Mouse (Mus musculus) forebrain, embryonic 11.5 days (tissue): ENCODE measurements around the gene Phf23. TPM values are rescaled to one million over a fixed set of nuclear protein-coding genes. Genes with fewer than 3 reads are reported as not detected.

Source experiments
- ATAC-seq: fragments of 200-750 bp; cut with Nextera tagmentation; replicated peaks from 2 replicates; pipeline ENCODE4 v1.8.0; 2017; ENCODE audit warnings: moderate TSS enrichment; ENCODE audit not compliant: low FRiP score
- DNase-seq: peaks from one replicate; pipeline ENCODE4 v3.0.0-alpha.2; 2017; ENCODE audit warnings: low spot score
- H3K27ac ChIP-seq: fragments of 300-500 bp; sonication (generic); 2 replicates; pipeline ENCODE4 v1.5.1; 2014; ENCODE audit warnings: low read depth, low read length
- H3K27me3 ChIP-seq: fragments of 300-500 bp; sonication (generic); 2 replicates; pipeline ENCODE4 v1.6.1; 2014; ENCODE audit warnings: mild to moderate bottlenecking, low read length, mixed read lengths; ENCODE audit not compliant: control insufficient read depth, insufficient read depth
- H3K36me3 ChIP-seq: fragments of 300-500 bp; sonication (generic); 2 replicates; pipeline ENCODE4 v1.6.1; 2014; ENCODE audit warnings: mild to moderate bottlenecking, low read length, moderate library complexity, mixed read lengths; ENCODE audit not compliant: control insufficient read depth, insufficient read depth
- H3K4me1 ChIP-seq: fragments of 300-500 bp; sonication (generic); replicated peaks from 2 replicates; pipeline ENCODE4 v1.6.1; 2014; ENCODE audit warnings: low read length, mixed read lengths; ENCODE audit not compliant: control insufficient read depth, insufficient read depth
- H3K4me2 ChIP-seq: fragments of 300-500 bp; sonication (generic); 2 replicates; pipeline ENCODE4 v1.6.1; 2014; ENCODE audit warnings: low read depth, mild to moderate bottlenecking, low read length, moderate library complexity, mixed read lengths; ENCODE audit not compliant: severe bottlenecking
- H3K4me3 ChIP-seq: fragments of 300-500 bp; sonication (generic); 2 replicates; pipeline ENCODE4 v1.5.1; 2014; ENCODE audit warnings: low read depth, low read length
- H3K9ac ChIP-seq: fragments of 300-500 bp; sonication (generic); 2 replicates; pipeline ENCODE4 v1.6.1; 2014; ENCODE audit warnings: low read length
- H3K9me3 ChIP-seq: fragments of 300-500 bp; sonication (generic); 2 replicates; pipeline ENCODE4 v1.6.1; 2016; ENCODE audit warnings: low read length, mixed read lengths; ENCODE audit not compliant: control insufficient read depth
- WGBS: fragments of 180-500 bp; shearing (Covaris S2); extraction: QIAGEN DNeasy Blood & Tissue Kit; methylation state at CpG from one replicate; pipeline ENCODE4 v1.1.7; 2014; 5-methylcytosine and 5-hydroxymethylcytosine counted together
- polyA plus RNA-seq: library from polyadenylated mRNA; unstranded; fragments of >200 nt; fragmentation: Nextera tagmentation; extraction: Ambion mirVana; gene quantifications from 2 replicates; pipeline ENCODE4 v1.2.1, GENCODE M21; 2014

Gene Phf23
- polyA plus RNA-seq, 1 experiment from 2014 or later: 61.4 TPM

DNA sequence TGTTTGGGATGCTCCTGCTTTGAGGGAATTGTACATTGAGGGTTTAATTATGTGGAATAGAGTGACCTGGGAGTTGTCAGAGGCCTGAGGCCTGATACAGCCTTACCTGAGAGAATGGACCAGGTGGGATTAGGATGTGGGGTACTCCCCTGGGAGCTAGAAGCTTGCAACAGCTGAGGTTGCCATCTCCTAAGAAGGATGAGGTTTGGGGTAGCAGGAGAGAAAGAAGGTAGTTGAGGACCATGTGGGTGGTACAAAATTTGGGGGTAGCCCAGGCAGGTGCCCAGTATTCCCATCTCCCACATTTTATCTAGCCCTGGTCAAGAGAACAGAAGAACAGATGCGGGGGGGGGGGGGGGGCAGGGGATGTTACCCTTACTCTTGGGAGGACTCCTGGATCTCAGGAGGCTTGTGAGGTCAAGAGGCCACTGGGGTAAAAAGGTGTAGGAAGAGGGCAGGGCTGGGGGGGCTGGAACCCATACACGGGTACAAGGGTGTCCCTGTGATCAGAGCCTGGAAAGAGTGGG lies 24.0 kb downstream of the Phf23 start:
- no peaks in the 10 kb centered on the region for H3K36me3 ChIP-seq
- 14% methylated on average over 2 of the region's 2 CpGs for WGBS
- ATAC-seq (no peak), DNase-seq (peak; percentile 55)
- peak overlapping the region; percentile 65 for H3K4me2 ChIP-seq
- H3K27me3 ChIP-seq: no peaks in the 10 kb centered on the region
- H3K9ac ChIP-seq: peak overlapping the region; percentile 20
- peaks cover 48% of the 10 kb centered on the region for H3K4me1 ChIP-seq
- peak overlapping the region; percentile 90; the same call in 1 of the 2 replicates for H3K27ac ChIP-seq
- H3K4me3 ChIP-seq: peak overlapping the region; percentile 62
- no peaks in the 10 kb centered on the region for H3K9me3 ChIP-seq

DNA sequence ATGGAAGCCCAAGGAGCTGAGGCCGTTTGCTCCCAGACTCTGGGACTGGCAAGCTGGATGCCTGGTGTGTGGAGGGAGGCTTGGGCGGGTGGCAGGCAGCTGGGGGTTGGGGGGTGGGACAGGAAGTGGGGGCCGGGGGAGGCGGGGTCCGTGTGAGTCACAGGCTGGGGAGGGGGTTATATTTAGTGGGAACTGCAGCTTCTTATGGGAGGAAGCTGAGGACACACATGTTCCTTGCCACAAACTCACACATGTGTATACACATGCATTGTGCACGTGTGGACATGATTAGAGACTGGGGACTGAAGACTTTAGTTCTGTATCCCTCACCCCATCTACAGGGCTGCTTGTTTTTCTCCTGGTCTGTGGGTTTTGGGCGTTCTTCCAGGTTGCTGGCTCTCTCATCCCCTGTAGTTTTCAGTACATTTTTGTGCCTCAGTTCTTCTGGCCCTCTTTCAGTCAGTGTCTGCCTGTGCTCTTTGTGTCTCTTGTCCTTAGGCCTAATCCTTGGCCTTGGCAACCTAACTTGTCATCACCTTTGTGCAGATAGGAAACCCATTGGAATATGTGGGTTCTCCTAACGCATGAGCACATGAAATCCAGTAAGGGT lies 24.6 kb downstream of the Phf23 start:
- Histone ChIP-seq H3K36me3 (no peaks in the 10 kb centered on the region), H3K27ac (peak overlapping the region; percentile 90), H3K27me3 (no peaks in the 10 kb centered on the region), H3K9me3 (no peaks in the 10 kb centered on the region), H3K4me1 (peaks cover 43% of the 10 kb centered on the region), H3K4me3 (peak overlapping the region; percentile 62), H3K9ac (peak overlapping the region; percentile 44), H3K4me2 (peak overlapping the region; percentile 65)
- DNase-seq (no peak), ATAC-seq (no peak)
- 13% methylated on average over 8 of the region's 8 CpGs for WGBS

DNA sequence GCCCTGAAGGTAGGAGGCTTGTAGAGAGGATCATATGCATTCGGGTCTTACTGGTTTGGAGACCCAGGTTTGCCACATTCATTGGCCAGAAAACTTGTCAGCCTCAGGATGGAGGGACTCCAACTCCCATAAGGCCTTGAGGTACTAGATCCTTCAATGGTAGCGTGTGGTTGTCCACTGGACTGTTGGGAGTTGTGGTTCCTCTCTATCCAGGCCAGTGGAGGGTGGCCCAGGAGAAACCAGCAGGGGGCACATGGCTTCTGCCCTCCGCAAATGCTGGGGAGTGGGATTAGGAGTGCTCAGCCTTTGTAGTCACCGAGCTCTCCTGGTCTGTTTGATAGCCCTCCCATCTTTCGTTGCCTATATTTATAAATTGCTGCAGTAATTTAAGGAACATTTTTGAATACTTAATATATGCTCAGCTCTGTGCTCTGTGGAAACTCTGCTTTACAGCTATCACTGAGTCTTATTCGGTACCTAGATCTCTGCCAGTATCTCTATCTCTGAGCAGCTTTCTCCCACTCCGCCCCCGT lies 25.2 kb downstream of the Phf23 start:
- peak; percentile 84 for DNase-seq
- peak overlapping the region; percentile 65 for H3K4me2 ChIP-seq
- no peaks in the 10 kb centered on the region for H3K9me3 ChIP-seq
- WGBS: 2% methylated on average over 8 of the region's 8 CpGs
- H3K27me3 ChIP-seq: no peaks in the 10 kb centered on the region
- H3K4me3 ChIP-seq: peak overlapping the region; percentile 62
- ATAC-seq: peak; percentile 83
- H3K27ac ChIP-seq: peak overlapping the region; percentile 90
- no peaks in the 10 kb centered on the region for H3K36me3 ChIP-seq
- peaks cover 45% of the 10 kb centered on the region for H3K4me1 ChIP-seq
- H3K9ac ChIP-seq: peak overlapping the region; percentile 55

DNA sequence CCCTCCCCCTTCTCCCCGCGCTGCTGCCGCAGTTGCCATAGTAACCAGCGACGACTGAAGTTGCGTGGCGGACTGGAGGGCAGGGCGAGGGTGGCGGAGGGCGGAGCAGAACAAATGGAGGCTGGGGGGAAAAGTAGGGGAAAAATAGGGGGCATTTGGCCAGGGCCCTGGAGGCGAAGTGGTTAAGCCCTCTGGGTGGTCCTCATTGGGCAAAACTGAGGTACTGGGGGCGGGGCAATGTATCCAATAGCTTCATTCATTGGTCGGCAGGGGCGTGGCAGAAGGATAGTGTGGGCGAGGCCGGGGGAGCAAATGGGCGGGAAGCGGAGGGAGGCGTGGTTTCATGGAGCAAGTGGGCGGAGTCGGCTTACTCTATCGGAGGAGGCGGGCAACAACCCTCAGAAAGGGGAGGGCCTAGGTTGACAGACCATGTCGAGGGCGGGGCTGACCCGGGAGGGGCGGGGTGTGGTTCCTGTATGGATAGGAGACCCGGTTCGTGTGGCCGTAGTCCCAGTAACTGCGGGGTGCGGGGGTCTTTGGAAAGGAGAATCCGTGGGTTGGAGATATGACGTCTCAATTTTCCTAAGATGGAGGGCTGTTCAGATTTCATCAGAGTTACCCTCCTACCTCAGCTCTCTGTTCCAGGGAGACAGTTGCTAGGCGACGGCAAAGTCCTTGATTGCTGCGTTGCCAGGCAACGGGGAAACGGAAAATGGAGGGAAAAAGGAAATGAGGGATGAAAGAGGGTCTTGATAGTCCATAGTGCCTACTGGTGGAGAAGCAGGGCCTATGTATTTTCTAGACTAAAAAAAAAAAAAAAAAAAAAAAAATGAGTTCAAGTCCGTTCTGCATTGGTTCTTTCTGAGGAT lies 25.9 kb downstream of the Phf23 start:
- no peaks in the 10 kb centered on the region for H3K27me3 ChIP-seq
- no peaks in the 10 kb centered on the region for H3K36me3 ChIP-seq
- peak overlapping the region; percentile 65 for H3K4me2 ChIP-seq
- H3K4me1 ChIP-seq: peaks cover 52% of the 10 kb centered on the region
- H3K9ac ChIP-seq: peak overlapping the region; percentile 55
- whole genome bisulfite sequencing: 2% methylated on average over 39 of the region's 40 CpGs
- DNase-seq (peak; percentile 100), ATAC-seq (peak; percentile 76)
- peak overlapping the region; percentile 62 for H3K4me3 ChIP-seq
- H3K9me3 ChIP-seq: no peaks in the 10 kb centered on the region
- peak overlapping the region; percentile 90 for H3K27ac ChIP-seq

DNA sequence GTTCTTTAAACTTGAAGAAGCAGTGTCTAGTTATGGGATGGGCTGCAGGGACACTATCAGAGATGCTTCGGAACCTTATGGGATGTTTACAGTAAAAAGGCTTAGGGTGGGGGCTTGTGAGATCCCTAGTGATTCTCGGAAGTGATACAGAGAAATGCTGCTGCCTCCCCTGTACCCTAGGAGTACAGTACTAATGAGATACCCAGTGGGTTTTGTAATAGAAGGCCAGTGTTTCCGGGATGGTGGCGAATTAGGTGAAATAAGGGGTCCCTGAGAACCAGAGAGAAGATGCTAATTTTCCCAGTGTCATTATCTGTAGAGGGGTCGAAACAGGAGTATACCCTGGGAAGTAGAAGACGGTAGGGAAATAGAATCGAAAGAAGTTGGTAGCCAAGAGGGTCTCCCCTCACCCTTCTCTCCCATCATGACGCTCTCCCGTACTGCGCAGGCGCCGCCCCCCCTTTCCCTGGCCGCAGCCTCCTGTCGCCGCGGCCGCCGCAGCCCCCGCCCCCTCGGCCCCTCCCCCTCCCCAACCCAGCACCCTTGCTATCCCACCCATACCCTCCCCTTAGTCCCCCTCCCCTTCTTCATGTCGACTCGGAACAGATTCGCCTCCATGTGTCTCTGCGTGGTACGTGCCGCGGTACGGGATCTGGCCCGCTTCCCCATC lies 28.0 kb downstream of the Phf23 start:
- WGBS: 4% methylated on average over 27 of the region's 29 CpGs
- ATAC-seq: no peak
- peak; percentile 82 for DNase-seq
- Histone ChIP-seq H3K27ac (no peak overlapping the region; the same call in 1 of the 2 replicates), H3K9me3 (no peaks in the 10 kb centered on the region), H3K4me3 (peak overlapping the region; percentile 37), H3K4me2 (peak overlapping the region; percentile 54), H3K27me3 (no peaks in the 10 kb centered on the region), H3K9ac (peak overlapping the region; percentile 57), H3K36me3 (no peaks in the 10 kb centered on the region), H3K4me1 (peaks cover 58% of the 10 kb centered on the region)

DNA sequence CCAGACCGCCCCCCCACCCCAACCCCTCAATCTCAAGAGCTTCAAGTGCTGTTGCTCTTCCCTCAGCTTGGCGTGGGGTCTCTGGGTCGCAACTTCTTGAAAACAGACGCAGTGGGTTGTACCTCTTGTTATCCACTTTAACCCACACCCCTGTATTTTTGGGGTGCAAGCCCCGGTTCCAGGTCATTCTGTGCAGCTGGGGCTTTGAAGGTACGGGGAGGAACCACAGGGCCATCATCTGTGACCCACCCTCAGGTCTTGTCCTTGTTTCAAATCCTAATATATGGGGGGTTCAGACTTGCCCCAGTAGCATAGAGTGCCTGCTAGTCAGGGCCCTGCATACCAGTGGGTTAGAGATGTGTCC lies 28.6 kb downstream of the Phf23 start:
- no peak for ATAC-seq
- no peaks in the 10 kb centered on the region for H3K36me3 ChIP-seq
- 12% methylated on average over 6 of the region's 6 CpGs for WGBS

DNA sequence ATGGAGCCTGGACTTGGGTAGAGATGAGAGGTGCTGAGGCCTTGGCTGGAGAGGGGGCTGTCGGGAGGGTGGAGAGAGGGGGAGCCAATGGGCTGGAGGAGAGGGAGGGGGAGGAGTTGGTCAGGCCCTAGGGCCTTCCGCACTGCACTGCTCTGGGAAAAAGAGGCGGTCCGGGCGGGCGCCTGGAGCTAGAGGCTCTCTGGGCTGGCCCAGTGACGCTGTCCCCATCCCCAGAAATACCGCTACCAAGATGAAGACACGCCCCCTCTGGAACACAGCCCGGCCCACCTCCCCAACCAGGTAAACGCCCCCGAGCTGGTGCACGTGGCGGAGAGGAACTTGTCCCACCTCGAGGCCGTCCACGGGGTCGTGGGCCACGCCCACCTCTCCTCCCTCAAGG lies 31.1 kb downstream of the Phf23 start:
- peaks cover 47% of the 10 kb centered on the region for H3K4me1 ChIP-seq
- peak; percentile 83 for DNase-seq
- ATAC-seq: peak; percentile 51
- peak overlapping the region; percentile 0 for H3K27ac ChIP-seq
- H3K4me2 ChIP-seq: peak overlapping the region; percentile 55
- H3K27me3 ChIP-seq: no peaks in the 10 kb centered on the region
- 2% methylated on average over 19 of the region's 19 CpGs for WGBS
- no peaks in the 10 kb centered on the region for H3K9me3 ChIP-seq
- peaks cover 6% of the 10 kb centered on the region for H3K36me3 ChIP-seq
- H3K9ac ChIP-seq: peak overlapping the region; percentile 44
- peak overlapping the region; percentile 24 for H3K4me3 ChIP-seq

More for the DNA sequence above, 28.6 kb downstream of the Phf23 start:
- peak overlapping the region; percentile 57 for H3K9ac ChIP-seq
- no peak for DNase-seq
- no peaks in the 10 kb centered on the region for H3K9me3 ChIP-seq
- peak overlapping the region; percentile 46; the same call in 1 of the 2 replicates for H3K27ac ChIP-seq
- peaks cover 57% of the 10 kb centered on the region for H3K4me1 ChIP-seq
- peak overlapping the region; percentile 37 for H3K4me3 ChIP-seq
- no peaks in the 10 kb centered on the region for H3K27me3 ChIP-seq
- H3K4me2 ChIP-seq: peak overlapping the region; percentile 54

DNA sequence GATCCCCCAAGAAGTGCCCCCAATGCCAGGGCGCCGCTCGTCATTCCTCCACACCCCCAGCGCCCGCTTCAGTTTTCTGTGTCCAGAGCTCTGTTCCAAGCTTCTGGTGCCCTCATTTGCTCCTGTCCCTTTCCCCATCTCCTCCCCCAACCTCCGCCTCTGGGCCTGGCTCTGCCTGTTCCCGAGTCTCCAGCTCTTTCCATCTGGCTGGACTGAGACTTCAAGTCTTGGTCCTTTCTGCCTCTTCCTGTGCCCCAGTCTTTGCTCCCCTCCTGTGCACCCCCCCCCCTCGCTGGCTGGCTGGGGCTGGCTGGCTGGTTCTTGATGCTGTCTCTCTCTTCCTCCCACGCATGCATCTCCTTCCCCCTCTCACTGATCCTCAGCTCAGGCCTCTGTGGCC lies 31.8 kb downstream of the Phf23 start:
- DNase-seq: no peak
- WGBS: 34% methylated on average over 9 of the region's 9 CpGs
- H3K27ac ChIP-seq: 0 out of 2 replicates have a peak overlapping the region, but pooled peaks have one; percentile 0
- peak overlapping the region; percentile 44 for H3K9ac ChIP-seq
- H3K9me3 ChIP-seq: no peaks in the 10 kb centered on the region
- H3K36me3 ChIP-seq: peaks cover 8% of the 10 kb centered on the region
- ATAC-seq: no peak
- H3K4me1 ChIP-seq: peaks cover 42% of the 10 kb centered on the region
- H3K4me2 ChIP-seq: peak overlapping the region; percentile 55
- H3K27me3 ChIP-seq: no peaks in the 10 kb centered on the region
- peak overlapping the region; percentile 2; the same call in 1 of the 2 replicates for H3K4me3 ChIP-seq
